Mouse (Mus musculus): ENCODE measurements around the gene Dscaml1. TPM values are rescaled to one million over a fixed set of nuclear protein-coding genes. Genes with fewer than 3 reads are reported as not detected.

The Dscaml1 gene
- total RNA-seq, 1 experiment, result 1.3 TPM

DNA sequence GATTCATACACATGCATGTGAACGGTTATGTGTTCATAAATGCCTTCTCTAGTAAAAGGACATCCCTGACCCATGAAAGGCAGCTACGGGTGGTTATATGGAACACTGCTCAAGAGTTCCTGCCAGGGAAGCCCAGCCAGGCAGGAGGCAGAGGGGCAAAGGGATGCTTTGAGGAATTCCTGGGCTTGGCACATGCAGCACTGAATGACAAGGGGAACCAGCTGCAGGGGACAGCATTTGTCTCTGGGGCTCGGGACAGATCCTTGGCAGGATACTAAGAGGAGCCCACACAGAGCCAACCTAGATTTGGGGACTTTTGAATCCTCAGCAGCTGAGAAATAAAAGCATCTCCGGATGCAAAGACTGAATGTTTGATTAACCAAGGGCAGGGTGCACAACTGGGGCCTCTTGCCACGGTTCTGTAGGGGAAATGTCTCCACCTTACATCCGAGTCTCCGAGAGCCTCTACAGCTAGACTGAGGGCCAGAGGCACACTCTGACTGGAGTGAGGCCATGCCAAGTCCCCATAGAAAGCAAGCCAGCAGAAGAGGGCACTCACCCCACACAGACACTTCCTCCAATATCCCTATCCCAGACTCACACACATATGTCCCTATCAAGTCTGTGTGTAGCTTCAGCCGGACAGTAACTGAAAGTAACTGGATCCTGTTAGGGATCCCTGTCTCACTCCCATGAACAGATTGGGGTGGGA, 251.7 kb downstream of the Dscaml1 start:
- H3K4me1 ChIP-seq (ENCODE audit: control insufficient read depth in 2 of 2, insufficient read depth in 2 of 2, low read length in 2 of 2, poor library complexity in 1 of 2), result peaks cover 0 to 3% of the 10 kb centered on the region in 2 experiments; a peak in 1 of 4 replicates
- no peak for DNase-seq (ENCODE audit: low read depth, low spot score)
- in situ Hi-C loops (cut with MboI; ENCODE audit: low sequenced_read_pairs in 2 of 2, unreplicated experiment in 2 of 2), result no loop called here
- H3K27ac ChIP-seq (ENCODE audit: insufficient read depth, low read depth, low read length, poor library complexity, severe bottlenecking), result no peak overlapping the region
- no peak overlapping the region for H3K4me3 ChIP-seq (ENCODE audit: insufficient read depth in 1 of 2, low read depth in 1 of 2, low read length in 2 of 2, poor library complexity in 1 of 2, severe bottlenecking in 1 of 2)
- no peak overlapping the region for H3K9ac ChIP-seq (ENCODE audit: insufficient read depth, low read depth, low read length, poor library complexity, severe bottlenecking)
- no peaks in the 10 kb centered on the region for H3K9me3 ChIP-seq (ENCODE audit: control insufficient read depth, insufficient read depth, low read depth, low read length)
- no peaks in the 10 kb centered on the region for H3K36me3 ChIP-seq (ENCODE audit: control insufficient read depth, insufficient read depth, low read length, poor library complexity, severe bottlenecking)
- TF ChIP-seq HCFC1 (IDR thresholded peaks at IDR 0.05; ENCODE audit: borderline replicate concordance, insufficient read depth, low read length) (no peak), MAFK (IDR thresholded peaks at IDR 0.05; ENCODE audit: insufficient read depth, low read depth, low read length) (no peak), ZNF384 (IDR thresholded peaks at IDR 0.05; ENCODE audit: low read depth, low read length) (no peak), CHD2 (IDR thresholded peaks at IDR 0.05; ENCODE audit: low read depth, low read length) (no peak), ZC3H11A (IDR thresholded peaks at IDR 0.05; ENCODE audit: borderline replicate concordance, low read depth, low read length) (no peak)

- no peak overlapping the region for H3K27ac ChIP-seq (ENCODE audit: insufficient read depth, low read depth, low read length, poor library complexity, severe bottlenecking)
Measured at GRCm38 (mm10) chr9:45678664-45679026, 252.2 kb downstream of the Dscaml1 start.

DNA sequence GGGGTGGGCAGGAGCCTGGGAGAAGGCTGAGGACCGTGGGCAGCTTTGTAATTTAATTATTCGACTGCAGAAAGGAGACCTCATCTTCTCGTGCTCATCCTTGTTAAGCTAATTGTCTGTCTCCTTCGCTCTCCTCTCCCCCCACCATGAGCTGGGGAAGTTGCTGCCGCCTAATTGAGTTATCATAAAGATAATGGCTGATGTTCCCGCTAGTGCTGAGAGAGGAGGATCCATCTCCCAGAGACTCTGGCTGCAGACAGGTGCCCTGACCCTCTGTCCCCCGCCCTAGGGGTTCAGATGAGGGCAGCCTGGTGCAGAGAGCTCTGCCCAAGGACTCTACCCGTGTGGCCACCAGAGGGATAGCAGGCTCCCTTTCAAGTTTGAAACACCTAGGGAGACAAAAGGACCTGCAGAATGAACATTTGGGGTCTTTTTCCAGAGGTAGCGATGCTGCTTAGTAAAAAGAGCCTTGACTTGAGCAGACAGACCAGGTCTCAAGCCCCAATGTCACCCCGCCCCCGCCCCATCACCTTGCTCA, 256.1 kb downstream of the Dscaml1 start:
- H3K4me3 ChIP-seq (ENCODE audit: insufficient read depth in 1 of 2, low read depth in 1 of 2, low read length in 2 of 2, poor library complexity in 1 of 2, severe bottlenecking in 1 of 2), result no peak overlapping the region
- no peak overlapping the region for H3K27ac ChIP-seq (ENCODE audit: insufficient read depth, low read depth, low read length, poor library complexity, severe bottlenecking)
- peaks cover 0 to 3% of the 10 kb centered on the region in 2 experiments; a peak in 1 of 4 replicates for H3K4me1 ChIP-seq (ENCODE audit: control insufficient read depth in 2 of 2, insufficient read depth in 2 of 2, low read length in 2 of 2, poor library complexity in 1 of 2)
- H3K36me3 ChIP-seq (ENCODE audit: control insufficient read depth, insufficient read depth, low read length, poor library complexity, severe bottlenecking), result no peaks in the 10 kb centered on the region
- no peak for DNase-seq (ENCODE audit: low read depth, low spot score)
- H3K9ac ChIP-seq (ENCODE audit: insufficient read depth, low read depth, low read length, poor library complexity, severe bottlenecking), result no peak overlapping the region
- H3K9me3 ChIP-seq (ENCODE audit: control insufficient read depth, insufficient read depth, low read depth, low read length), result no peaks in the 10 kb centered on the region
- in situ Hi-C loops (cut with MboI; ENCODE audit: low sequenced_read_pairs in 2 of 2, unreplicated experiment in 2 of 2), result no loop called here
- no peak for TF ChIP-seq HCFC1 (IDR thresholded peaks at IDR 0.05; ENCODE audit: borderline replicate concordance, insufficient read depth, low read length)
- TF ChIP-seq MAFK (IDR thresholded peaks at IDR 0.05; ENCODE audit: insufficient read depth, low read depth, low read length), result no peak
- TF ChIP-seq ZNF384 (IDR thresholded peaks at IDR 0.05; ENCODE audit: low read depth, low read length), result no peak
- no peak for TF ChIP-seq CHD2 (IDR thresholded peaks at IDR 0.05; ENCODE audit: low read depth, low read length)
- TF ChIP-seq ZC3H11A (IDR thresholded peaks at IDR 0.05; ENCODE audit: borderline replicate concordance, low read depth, low read length), result no peak

More at GRCm38 (mm10) chr9:45678664-45679026, 252.2 kb downstream of the Dscaml1 start:
- peaks cover 0 to 3% of the 10 kb centered on the region in 2 experiments; a peak in 1 of 4 replicates for H3K4me1 ChIP-seq (ENCODE audit: control insufficient read depth in 2 of 2, insufficient read depth in 2 of 2, low read length in 2 of 2, poor library complexity in 1 of 2)
- no peak overlapping the region for H3K4me3 ChIP-seq (ENCODE audit: insufficient read depth in 1 of 2, low read depth in 1 of 2, low read length in 2 of 2, poor library complexity in 1 of 2, severe bottlenecking in 1 of 2)
- H3K36me3 ChIP-seq (ENCODE audit: control insufficient read depth, insufficient read depth, low read length, poor library complexity, severe bottlenecking), result no peaks in the 10 kb centered on the region
- no peaks in the 10 kb centered on the region for H3K9me3 ChIP-seq (ENCODE audit: control insufficient read depth, insufficient read depth, low read depth, low read length)
- no peak for DNase-seq (ENCODE audit: low read depth, low spot score)
- no peak overlapping the region for H3K9ac ChIP-seq (ENCODE audit: insufficient read depth, low read depth, low read length, poor library complexity, severe bottlenecking)
- in situ Hi-C loops (cut with MboI; ENCODE audit: low sequenced_read_pairs in 2 of 2, unreplicated experiment in 2 of 2), result no loop called here
- no peak for TF ChIP-seq CHD2 (IDR thresholded peaks at IDR 0.05; ENCODE audit: low read depth, low read length)
- TF ChIP-seq HCFC1 (IDR thresholded peaks at IDR 0.05; ENCODE audit: borderline replicate concordance, insufficient read depth, low read length), result no peak
- no peak for TF ChIP-seq ZC3H11A (IDR thresholded peaks at IDR 0.05; ENCODE audit: borderline replicate concordance, low read depth, low read length)
- no peak for TF ChIP-seq ZNF384 (IDR thresholded peaks at IDR 0.05; ENCODE audit: low read depth, low read length)
- no peak for TF ChIP-seq MAFK (IDR thresholded peaks at IDR 0.05; ENCODE audit: insufficient read depth, low read depth, low read length)

- Histone ChIP-seq H3K9ac (ENCODE audit: insufficient read depth, low read depth, low read length, poor library complexity, severe bottlenecking) (no peak overlapping the region), H3K4me3 (ENCODE audit: insufficient read depth in 1 of 2, low read depth in 1 of 2, low read length in 2 of 2, poor library complexity in 1 of 2, severe bottlenecking in 1 of 2) (no peak overlapping the region), H3K4me1 (ENCODE audit: control insufficient read depth in 2 of 2, insufficient read depth in 2 of 2, low read length in 2 of 2, poor library complexity in 1 of 2) (no peaks in the 10 kb centered on the region), H3K27ac (ENCODE audit: insufficient read depth, low read depth, low read length, poor library complexity, severe bottlenecking) (no peak overlapping the region), H3K9me3 (ENCODE audit: control insufficient read depth, insufficient read depth, low read depth, low read length) (no peaks in the 10 kb centered on the region), H3K36me3 (ENCODE audit: control insufficient read depth, insufficient read depth, low read length, poor library complexity, severe bottlenecking) (no peaks in the 10 kb centered on the region)
- in situ Hi-C loops (cut with MboI; ENCODE audit: low sequenced_read_pairs in 2 of 2, unreplicated experiment in 2 of 2), result no loop called here
- TF ChIP-seq CHD2 (IDR thresholded peaks at IDR 0.05; ENCODE audit: low read depth, low read length) (no peak), HCFC1 (IDR thresholded peaks at IDR 0.05; ENCODE audit: borderline replicate concordance, insufficient read depth, low read length) (no peak), ZC3H11A (IDR thresholded peaks at IDR 0.05; ENCODE audit: borderline replicate concordance, low read depth, low read length) (no peak), MAFK (IDR thresholded peaks at IDR 0.05; ENCODE audit: insufficient read depth, low read depth, low read length) (no peak), ZNF384 (IDR thresholded peaks at IDR 0.05; ENCODE audit: low read depth, low read length) (no peak)
- no peak for DNase-seq (ENCODE audit: low read depth, low spot score)
Measured at GRCm38 (mm10) chr9:45693424-45694237, 267.2 kb downstream of the Dscaml1 start.

Measured in ES-E14 (cell line).